Mouse (Mus musculus) brain, embryonic 14.5 days (tissue): ENCODE data around the gene Metap2. TPM values are rescaled to one million over a fixed set of nuclear protein-coding genes. Genes with fewer than 3 reads are reported as not detected.
"Not testable (repeated sequence)": the region's sequence is repeated elsewhere in the genome, so short reads cannot be mapped to it uniquely, and the experiment has no call there.

Experiments
- DNase-seq: peaks from one replicate; pipeline ENCODE4 v3.0.0-alpha.2; 2011; ENCODE audit warnings: low read depth
- CTCF ChIP-seq: fragments of 200-500 bp; IDR thresholded peaks from 2 replicates; pipeline ENCODE4 v1.5.1; 2012; ENCODE audit warnings: inconsistent platforms, mild to moderate bottlenecking, moderate library complexity, borderline replicate concordance; ENCODE audit not compliant: insufficient read depth, insufficient read length; ENCODE audit errors: extremely low read depth
- POLR2A ChIP-seq: fragments of 200-500 bp; IDR thresholded peaks from 2 replicates; pipeline ENCODE4 v1.6.1; 2012; ENCODE audit warnings: mild to moderate bottlenecking, inconsistent platforms, borderline replicate concordance; ENCODE audit not compliant: poor library complexity, insufficient read depth, insufficient read length, severe bottlenecking; ENCODE audit errors: extremely low read depth
- polyA plus RNA-seq: library from polyadenylated mRNA; depleted of rRNA; stranded (reverse); fragments of >200 nt; gene quantifications from 2 replicates; pipeline ENCODE4 v1.2.3, GENCODE M21; 2012

Gene Metap2
- polyA plus RNA-seq, 1 experiment = 154 TPM

DNA sequence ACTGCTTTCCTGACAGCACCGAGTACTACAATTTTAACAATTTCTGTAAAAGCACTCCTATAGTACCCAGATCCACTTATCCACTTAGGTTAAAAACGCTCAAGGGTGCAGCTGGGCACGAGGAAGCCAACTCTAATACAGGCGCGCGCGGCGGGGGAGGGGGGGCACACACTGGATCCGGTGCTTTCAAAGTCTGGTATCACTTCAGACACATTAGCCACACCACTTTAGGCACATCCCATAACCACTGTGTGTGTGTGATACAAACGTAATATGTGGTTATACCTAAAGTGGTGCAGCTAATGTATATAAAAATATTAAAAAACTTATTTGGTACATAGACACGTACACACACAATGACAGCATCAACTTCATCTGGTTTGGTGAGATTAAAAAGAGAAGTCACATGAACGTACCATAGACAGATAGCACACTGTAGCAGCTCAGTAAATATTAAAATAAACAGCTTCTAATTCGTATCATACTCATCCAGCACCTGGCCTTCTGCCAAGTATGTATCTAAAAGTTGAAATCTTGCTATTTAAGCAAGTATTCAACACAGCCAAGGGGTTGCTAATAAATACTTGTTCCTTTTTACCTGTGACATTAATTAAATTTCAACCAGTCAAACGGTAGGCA is 10.9 kb downstream of the Metap2 start:
- TF ChIP-seq CTCF = no peak
- no peak for TF ChIP-seq POLR2A
- DNase-seq = no peak

DNA sequence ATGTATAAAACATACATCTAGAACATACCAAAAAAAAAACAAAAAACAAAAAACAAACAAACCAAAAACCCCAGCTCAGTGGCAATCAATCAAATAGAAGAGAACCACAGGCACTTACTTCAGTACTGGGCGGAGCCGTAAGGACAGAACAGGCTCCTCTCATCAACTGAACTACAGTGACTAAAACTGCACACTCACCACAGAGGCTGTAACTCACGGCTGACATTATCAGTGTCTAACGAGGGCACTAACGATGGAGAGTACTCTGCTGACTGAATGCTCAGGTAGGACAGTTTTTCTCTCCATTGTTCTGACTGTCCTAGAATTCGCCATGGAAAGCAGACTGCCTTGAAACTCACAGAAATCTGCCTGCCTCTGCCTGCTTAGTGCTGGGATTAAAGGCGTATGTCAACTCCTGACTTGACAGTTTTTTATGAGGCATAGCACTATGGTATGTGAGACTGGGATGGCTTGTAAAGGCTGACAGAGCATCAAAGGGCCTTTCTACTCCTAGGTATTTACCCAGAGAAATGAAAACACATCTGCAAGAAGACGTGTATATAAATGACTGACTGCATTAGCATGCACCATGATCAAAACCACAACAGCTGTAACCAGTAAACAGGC is 14.0 kb downstream of the Metap2 start:
- no peak for TF ChIP-seq POLR2A
- TF ChIP-seq CTCF = no peak
- DNase-seq = no peak

DNA sequence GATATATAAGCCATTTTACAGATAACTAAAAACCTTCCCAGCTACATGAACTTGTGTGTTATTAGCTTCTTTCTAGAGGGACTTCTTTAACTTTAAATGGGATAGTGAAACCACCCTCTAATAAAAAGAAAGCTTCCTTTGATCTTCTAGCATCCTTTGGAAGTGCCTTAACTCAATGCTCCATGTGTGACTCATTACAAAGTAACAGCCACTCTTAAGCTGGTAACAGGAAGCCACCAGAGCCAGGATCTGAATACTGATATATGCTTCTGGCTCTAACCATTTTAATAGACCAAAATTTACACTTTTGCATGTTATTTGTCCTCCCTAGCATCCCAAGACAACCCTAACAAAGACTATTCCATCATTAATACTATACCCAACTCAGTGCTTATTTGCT is 15.0 kb downstream of the Metap2 start:
- TF ChIP-seq POLR2A = no peak
- no peak for TF ChIP-seq CTCF
- DNase-seq = no peak

DNA sequence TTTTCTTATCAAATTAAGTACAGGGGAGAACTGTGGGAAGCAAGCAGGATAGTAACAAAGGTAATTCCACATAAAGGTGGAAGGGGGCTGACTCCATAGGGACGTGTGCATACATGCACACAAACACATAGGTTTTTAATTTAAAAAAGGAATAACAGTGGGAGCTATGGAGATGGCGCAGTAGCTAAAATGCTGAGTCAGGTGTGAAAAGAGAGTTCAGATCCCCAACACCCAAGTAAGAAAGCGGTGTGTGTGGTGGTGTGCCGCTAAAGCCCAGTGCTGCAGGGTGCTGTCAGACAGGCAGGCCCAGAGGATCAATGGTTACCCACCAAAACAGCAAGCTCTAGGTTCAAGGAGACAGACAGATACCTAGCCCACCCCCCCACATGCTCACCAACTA is 18.2 kb downstream of the Metap2 start:
- DNase-seq = no peak
- no peak for TF ChIP-seq POLR2A
- TF ChIP-seq CTCF = no peak

DNA sequence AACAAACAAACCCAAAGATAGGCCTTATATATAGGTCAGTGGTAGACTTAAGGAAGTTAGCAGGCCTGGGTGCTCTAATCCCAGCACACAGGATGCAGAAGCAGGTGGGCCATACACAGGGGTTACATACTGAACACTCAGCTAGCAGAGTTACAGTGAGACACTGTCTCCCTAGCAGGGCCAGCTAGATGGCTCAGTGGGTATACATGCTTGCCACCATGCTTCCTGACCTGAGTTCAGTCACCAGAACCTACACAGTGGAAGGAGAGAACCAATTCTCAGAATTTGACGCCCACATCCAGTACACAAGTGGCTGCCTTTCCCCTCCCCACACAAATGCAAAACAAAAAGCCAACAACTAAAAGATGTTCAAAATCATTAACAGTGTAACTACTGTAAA is 20.1 kb downstream of the Metap2 start:
- no peak for TF ChIP-seq CTCF
- TF ChIP-seq POLR2A = no peak
- DNase-seq = no peak

DNA sequence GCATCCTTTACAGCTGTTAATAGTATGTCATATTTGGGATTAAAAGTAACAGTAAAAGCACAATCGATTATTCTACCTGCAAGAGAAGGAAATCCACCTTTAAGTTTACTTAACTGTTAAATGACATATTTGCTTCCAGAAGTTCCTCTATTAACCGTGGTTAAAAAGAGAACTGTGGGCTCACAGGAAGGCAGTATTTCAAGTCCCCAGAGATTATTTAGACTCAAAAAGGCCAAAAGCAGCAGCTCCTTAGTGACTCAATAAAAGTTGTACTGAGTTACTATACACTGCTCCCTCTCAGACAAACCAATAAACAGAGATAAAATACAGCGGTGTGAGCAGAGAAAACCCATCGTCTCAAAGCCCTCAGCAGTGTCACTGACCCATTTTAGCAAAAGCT is 28.0 kb downstream of the Metap2 start:
- no peak for DNase-seq
- TF ChIP-seq CTCF = no peak
- TF ChIP-seq POLR2A = no peak

DNA sequence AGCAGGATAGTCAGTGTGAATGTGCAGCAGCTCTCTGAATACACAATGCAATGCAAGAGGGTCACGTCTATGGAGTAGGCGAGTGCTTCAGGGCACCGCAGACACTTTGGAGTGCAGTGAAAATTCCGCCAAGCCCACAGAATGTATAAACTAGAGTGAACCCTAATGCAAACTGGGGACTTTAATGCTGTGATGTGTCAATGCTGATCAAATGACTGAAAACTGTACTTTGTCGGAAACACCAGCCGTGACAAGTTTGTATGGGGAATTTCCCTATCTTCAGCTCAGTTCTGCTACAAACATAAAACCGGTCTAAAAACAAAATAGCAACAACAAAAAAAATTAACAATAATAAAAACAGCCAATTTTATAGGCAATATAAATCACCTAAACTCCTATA is 28.5 kb downstream of the Metap2 start:
- DNase-seq = no peak
- no peak for TF ChIP-seq CTCF

DNA sequence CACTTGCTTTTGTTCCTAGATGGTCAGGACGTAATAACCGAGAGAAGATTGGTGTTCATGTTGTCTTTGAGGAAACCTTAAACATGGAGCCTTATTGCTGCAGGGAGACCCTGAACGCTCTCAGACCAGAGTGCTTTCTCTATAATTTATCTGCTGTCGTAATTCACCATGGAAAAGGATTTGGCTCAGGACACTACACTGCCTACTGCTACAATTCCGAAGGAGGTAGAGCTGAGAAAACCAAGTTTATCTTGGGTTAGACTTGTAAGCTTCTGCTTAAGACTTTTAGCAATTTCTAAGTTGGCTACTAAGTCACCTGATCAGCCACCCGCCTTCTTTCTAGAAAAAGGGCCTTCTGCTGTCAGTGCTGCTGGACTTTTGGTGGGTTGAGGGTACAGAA is 40.8 kb downstream of the Metap2 start:
- no peak for TF ChIP-seq CTCF
- no peak for TF ChIP-seq POLR2A
- DNase-seq = no peak

DNA sequence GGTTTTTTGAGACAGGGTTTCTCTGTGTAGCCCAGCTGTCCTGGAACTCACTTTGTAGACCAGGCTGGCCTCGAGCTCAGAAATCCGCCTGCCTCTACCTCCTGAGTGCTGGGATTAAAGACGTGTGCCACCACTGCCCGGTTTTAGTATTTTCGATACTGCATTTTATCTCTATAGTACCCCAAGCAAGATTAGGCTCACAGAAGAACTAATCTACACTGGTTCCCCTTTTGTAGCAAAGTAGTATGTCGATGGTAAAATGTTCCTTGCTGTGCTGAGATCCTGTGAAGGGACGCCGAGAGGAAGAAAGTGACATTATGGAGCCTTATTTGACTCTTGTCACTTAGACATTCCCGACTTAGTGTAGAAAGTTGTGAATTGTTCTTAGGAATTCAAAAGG is 41.8 kb downstream of the Metap2 start:
- no peak for DNase-seq
- TF ChIP-seq POLR2A = no peak
- TF ChIP-seq CTCF = no peak

DNA sequence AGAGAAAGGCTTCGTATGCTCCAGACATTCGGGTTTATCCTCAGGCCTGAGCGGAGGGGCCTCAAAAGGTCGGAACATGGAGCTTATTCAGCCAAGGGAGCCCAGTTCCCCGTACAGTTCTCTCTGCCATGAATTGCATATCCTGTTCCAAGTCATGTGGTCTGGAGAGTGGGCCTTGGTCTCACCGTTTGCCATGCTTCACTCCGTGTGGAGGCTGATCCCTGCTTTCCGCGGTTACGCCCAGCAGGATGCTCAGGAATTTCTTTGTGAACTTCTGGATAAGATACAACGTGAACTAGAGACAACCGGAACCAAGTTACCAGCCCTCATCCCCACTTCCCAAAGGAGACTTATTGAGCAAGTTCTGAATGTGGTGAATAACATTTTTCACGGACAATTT is 50.2 kb downstream of the Metap2 start:
- TF ChIP-seq CTCF (no peak), POLR2A (no peak)
- no peak for DNase-seq

DNA sequence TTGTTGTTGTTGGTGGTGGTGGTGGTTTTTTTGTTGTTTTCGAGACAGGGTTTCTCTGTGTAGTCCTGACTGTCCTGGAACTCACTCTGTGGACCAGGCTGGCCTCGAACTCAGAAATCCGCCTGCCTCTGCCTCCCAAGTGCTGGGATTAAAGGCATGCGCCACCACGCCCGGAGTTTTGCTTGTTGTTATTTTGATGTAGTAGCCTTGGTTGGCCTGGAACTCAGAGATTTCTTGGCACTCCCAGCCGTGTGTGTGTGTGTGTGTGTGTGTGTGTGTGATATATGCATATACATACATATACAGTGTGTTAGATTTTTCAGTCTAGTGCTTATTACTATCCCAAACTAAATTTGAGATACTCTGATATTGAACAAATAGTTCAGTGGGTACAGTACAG is 61.8 kb downstream of the Metap2 start:
- DNase-seq = not testable (repeated sequence)

DNA sequence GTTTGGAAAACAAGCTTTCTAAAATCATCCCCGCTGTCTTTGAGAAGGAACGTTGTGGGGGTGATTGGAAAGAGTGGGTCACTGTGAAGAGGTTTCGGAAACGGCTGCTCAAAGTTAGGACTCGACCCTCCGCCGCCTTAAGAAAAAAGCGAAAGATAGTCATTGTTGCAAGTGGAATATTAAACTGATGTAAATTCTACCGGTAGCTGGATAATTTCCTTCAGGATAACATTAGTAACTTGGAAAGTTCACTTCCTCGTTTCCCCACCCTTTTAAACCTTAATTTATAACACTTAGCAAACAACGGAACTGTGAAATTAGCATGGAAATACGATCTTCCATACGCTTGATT is 62.5 kb downstream of the Metap2 start:
- no peak for DNase-seq
- TF ChIP-seq CTCF = no peak
- TF ChIP-seq POLR2A = no peak

DNA sequence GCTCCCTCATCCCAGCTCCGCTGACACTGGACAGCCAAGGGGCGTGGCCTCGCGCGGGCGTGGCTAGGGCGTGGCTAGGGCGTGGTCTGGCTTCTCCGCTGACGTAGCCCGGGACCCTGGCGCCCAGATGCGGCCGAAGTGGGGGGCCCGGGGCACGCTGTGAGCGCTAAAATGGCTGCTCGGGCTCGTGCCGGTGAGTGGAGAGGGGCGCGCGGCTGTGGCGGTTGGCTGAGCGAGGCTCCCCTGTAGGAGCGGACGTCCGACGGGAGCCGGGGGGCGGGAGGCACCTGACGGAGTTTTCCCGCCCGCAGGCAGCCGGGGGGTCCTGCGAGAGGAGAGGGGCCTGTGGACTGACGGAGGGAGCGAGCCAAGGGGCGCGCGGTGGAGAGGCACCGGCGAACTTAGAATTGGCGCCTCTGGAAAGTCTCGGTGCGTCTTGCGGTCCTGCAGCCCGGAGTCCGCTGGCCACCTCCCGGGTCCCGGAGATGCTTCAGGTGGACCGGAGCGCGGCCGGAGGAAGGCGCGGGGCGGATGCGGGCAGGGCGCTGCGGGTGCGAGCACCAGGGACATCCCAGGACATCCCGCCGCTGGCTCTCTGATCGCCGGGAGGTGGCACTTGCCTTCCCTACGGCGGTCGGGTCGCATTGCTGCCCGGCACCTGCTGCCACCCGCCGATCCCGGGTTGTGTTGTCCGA is 63.0 kb downstream of the Metap2 start:
- TF ChIP-seq CTCF (no peak), POLR2A (0 out of 2 replicates have a peak, but pooled peaks have one; percentile 19)
- DNase-seq = peak; percentile 84

DNA sequence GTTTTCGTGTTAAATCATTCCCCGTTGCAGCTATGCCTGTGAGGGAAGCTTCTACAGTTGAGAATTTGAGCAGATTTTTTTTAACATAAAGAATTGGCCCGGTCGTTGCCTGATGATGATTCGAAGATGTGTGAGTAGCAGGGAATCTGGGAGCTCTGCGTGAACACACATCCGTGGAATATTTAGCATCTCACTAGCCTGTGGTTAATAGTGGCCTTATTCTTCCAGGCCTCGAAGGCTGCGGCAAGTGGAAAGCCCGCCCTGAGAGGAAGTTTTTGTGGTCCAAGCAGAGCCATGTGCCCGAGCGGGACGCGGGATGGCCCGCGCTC is 63.6 kb downstream of the Metap2 start:
- no peak for DNase-seq
- no peak for TF ChIP-seq POLR2A
- no peak for TF ChIP-seq CTCF
